Mouse (Mus musculus) spleen, adult 2 months (tissue): ENCODE data around the gene Dpf2. TPM values are rescaled to one million over a fixed set of nuclear protein-coding genes. Genes with fewer than 3 reads are reported as not detected.

Experiments used
- DNase-seq, 2 experiments: peaks; one replicate each; pipeline versions ENCODE4 v3.0.0 to v3.0.0-alpha.2; 2012 to 2021; ENCODE audit warnings: low spot score in 2 of 2, low read depth in 1 of 2
- H3K27ac ChIP-seq: fragments of 200-500 bp; 2 replicates; pipeline ENCODE4 v1.5.1; 2012; ENCODE audit warnings: low read length, inconsistent platforms; ENCODE audit not compliant: insufficient read depth
- H3K27me3 ChIP-seq: fragments of 200-500 bp; 2 replicates; pipeline ENCODE4 v1.6.1; 2012; ENCODE audit warnings: mild to moderate bottlenecking, moderate library complexity, low read length, inconsistent platforms; ENCODE audit not compliant: control insufficient read depth, insufficient read depth
- H3K36me3 ChIP-seq: fragments of 200-500 bp; 2 replicates; pipeline ENCODE4 v1.6.1; 2012; ENCODE audit warnings: mild to moderate bottlenecking, low read length, inconsistent platforms; ENCODE audit not compliant: control insufficient read depth, insufficient read depth
- H3K4me1 ChIP-seq: fragments of 200-500 bp; 2 replicates; pipeline ENCODE4 v1.6.1; 2011; ENCODE audit warnings: inconsistent platforms; ENCODE audit not compliant: control insufficient read depth, insufficient read depth, insufficient read length
- H3K4me3 ChIP-seq: fragments of 200-500 bp; 2 replicates; pipeline ENCODE4 v1.5.1; 2011; ENCODE audit warnings: mild to moderate bottlenecking, inconsistent platforms; ENCODE audit not compliant: insufficient read depth, insufficient read length; ENCODE audit errors: extremely low read depth
- CTCF ChIP-seq: fragments of 200-500 bp; IDR thresholded peaks from 2 replicates; pipeline ENCODE4 v1.5.1; 2011; ENCODE audit warnings: mild to moderate bottlenecking, inconsistent platforms; ENCODE audit not compliant: insufficient read depth, insufficient read length, insufficient replicate concordance; ENCODE audit errors: extremely low read depth
- POLR2A ChIP-seq: fragments of 200-500 bp; IDR thresholded peaks from 2 replicates; pipeline ENCODE4 v1.6.1; 2011; ENCODE audit warnings: low read depth, low read length, inconsistent platforms
- WGBS: fragments of 180-500 bp; shearing (Covaris S2); methylation state at CpG from one replicate; pipeline ENCODE4 v1.1.7; 2018; 5-methylcytosine and 5-hydroxymethylcytosine counted together
- polyA plus RNA-seq: library from polyadenylated mRNA; depleted of rRNA; stranded (reverse); fragments of >200 nt; gene quantifications from 2 replicates; pipeline ENCODE4 v1.2.3, GENCODE M21; 2012

The Dpf2 gene
- polyA plus RNA-seq, 1 experiment: 59.9 TPM

GRCm38 (mm10) chr19:5922119-5922942 is 9.5 kb upstream of the Dpf2 start:
- H3K36me3 ChIP-seq: no peaks in the 10 kb centered on the region
- H3K4me3 ChIP-seq: 0 out of 2 replicates have a peak overlapping the region, but pooled peaks have one; percentile 3
- TF ChIP-seq CTCF: no peak
- no peak for TF ChIP-seq POLR2A
- H3K27me3 ChIP-seq: no peaks in the 10 kb centered on the region
- no peak overlapping the region for H3K27ac ChIP-seq
- H3K4me1 ChIP-seq: no peaks in the 10 kb centered on the region
- 71% methylated on average over 15 of the region's 15 CpGs for WGBS
- no peak for DNase-seq

- Histone ChIP-seq H3K4me3 (no peak overlapping the region), H3K36me3 (no peaks in the 10 kb centered on the region), H3K27ac (no peak overlapping the region), H3K27me3 (no peaks in the 10 kb centered on the region), H3K4me1 (no peaks in the 10 kb centered on the region)
- WGBS: 50% methylated on average over 9 of the region's 9 CpGs
- DNase-seq: no peak
- TF ChIP-seq CTCF (no peak), POLR2A (no peak)
Observed at GRCm38 (mm10) chr19:5921715-5922114, 8.9 kb upstream of the Dpf2 start.

- Histone ChIP-seq H3K4me1 (peaks cover 11% of the 10 kb centered on the region; the same call in 1 of the 2 replicates), H3K4me3 (peak overlapping the region; percentile 88), H3K27ac (peak overlapping the region; percentile 58), H3K27me3 (no peaks in the 10 kb centered on the region), H3K36me3 (no peaks in the 10 kb centered on the region)
- DNase-seq: peak; percentile 97 to 99
- TF ChIP-seq CTCF (no peak), POLR2A (peak; percentile 86)
- under 1% methylated on average over 59 of the region's 59 CpGs for WGBS
Observed at GRCm38 (mm10) chr19:5912103-5913006, 455 bp downstream of the Dpf2 start.

- WGBS: 3% methylated on average over 14 of the region's 14 CpGs
- DNase-seq: no peak
Observed at GRCm38 (mm10) chr19:5911430-5912102, 1.2 kb downstream of the Dpf2 start.

GRCm38 (mm10) chr19:5910221-5910620 is 2.6 kb downstream of the Dpf2 start:
- Histone ChIP-seq H3K4me1 (peaks cover 11% of the 10 kb centered on the region; the same call in 1 of the 2 replicates), H3K36me3 (peaks cover 15% of the 10 kb centered on the region), H3K27ac (no peak overlapping the region), H3K27me3 (no peaks in the 10 kb centered on the region), H3K4me3 (no peak overlapping the region)
- no peak for DNase-seq
- TF ChIP-seq POLR2A (no peak), CTCF (no peak)
- 79% methylated on average over 6 of the region's 6 CpGs for WGBS

More at GRCm38 (mm10) chr19:5911430-5912102, 1.2 kb downstream of the Dpf2 start:
- Histone ChIP-seq H3K27ac (peak overlapping the region; percentile 58; the same call in 1 of the 2 replicates), H3K4me1 (peaks cover 11% of the 10 kb centered on the region; the same call in 1 of the 2 replicates), H3K27me3 (no peaks in the 10 kb centered on the region), H3K36me3 (peaks cover 3% of the 10 kb centered on the region), H3K4me3 (peak overlapping the region; percentile 88)
- TF ChIP-seq CTCF (no peak), POLR2A (no peak)

- Histone ChIP-seq H3K4me3 (no peak overlapping the region), H3K36me3 (peaks cover 39% of the 10 kb centered on the region), H3K4me1 (peaks cover 7% of the 10 kb centered on the region; the same call in 1 of the 2 replicates), H3K27ac (no peak overlapping the region), H3K27me3 (no peaks in the 10 kb centered on the region)
- TF ChIP-seq CTCF: no peak
- no peak for TF ChIP-seq POLR2A
- no peak for DNase-seq
- 86% methylated on average over 3 of the region's 3 CpGs for WGBS
Observed at GRCm38 (mm10) chr19:5907275-5907674, 5.5 kb downstream of the Dpf2 start.
